Mouse (Mus musculus): Measurements from ENCODE around the gene Fam174a.
A peak's percentile ranks its signal among the peaks of the same experiment; 100 is the strongest.

Gene Fam174a

GRCm38 (mm10) chr1:95313393-95314228 lies at the start of gene Fam174a:
Fam174a (plus strand) TSS chr1:95313623.
- DNase-seq (ENCODE audit: low read depth), result peak; percentile 93

DNA sequence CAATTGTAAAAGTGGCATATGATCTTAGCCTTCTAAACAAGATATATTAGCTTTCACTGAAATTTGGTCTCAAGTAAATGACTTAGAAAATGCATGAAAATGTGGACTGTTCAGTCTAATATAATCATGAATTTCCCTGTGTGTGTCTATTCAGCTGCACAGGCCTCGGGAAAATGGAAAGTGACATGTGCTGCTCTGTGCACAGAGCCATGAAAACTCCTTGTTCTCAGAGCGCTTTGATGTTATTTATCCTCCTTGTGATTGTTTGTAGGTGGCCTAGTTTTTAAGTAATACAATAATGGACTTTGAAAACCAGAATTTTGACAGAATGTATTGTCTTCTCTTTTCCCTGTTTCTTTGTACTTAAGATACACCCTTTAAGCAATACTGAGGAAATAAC lies 49.6 kb upstream of the Fam174a start:
- DNase-seq (ENCODE audit: low read depth), result no peak

DNA sequence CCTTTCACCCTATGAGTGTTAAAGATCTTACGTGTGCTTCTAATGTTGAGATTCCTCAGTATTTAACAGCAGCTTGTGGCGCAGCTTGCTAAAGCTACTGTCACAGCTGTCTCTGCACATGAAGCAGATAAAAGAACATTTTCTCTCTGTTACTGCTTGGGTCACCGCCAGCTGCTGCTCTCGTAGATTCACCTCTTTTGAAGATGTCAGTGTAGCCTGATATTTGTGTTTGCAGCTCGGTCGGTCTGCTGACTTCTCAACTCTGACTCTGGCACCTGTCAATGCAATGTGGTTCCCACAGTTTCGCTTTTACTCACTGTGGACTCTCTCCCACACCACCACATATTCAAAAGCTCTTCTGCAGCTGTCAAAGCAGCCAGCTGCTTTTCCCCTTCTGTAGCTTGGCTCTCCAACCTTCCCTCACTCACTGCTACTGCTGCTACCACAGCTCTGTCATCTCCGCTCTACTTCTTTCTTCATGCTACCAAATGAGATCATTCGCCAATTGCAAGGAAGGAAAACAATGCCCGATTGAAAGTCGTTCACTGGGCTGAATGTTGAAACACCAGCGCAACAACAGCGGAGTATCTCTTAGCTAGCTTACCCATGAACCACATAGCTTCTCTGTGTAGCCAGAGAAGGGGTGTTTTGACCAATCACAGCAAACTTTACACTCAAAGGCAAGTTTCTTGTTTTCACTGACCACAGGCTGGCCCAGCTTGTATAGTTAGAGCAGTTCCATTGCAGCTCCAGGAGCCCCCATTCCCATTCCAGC lies 45.3 kb upstream of the Fam174a start:
- DNase-seq (ENCODE audit: low read depth), result no peak

DNA sequence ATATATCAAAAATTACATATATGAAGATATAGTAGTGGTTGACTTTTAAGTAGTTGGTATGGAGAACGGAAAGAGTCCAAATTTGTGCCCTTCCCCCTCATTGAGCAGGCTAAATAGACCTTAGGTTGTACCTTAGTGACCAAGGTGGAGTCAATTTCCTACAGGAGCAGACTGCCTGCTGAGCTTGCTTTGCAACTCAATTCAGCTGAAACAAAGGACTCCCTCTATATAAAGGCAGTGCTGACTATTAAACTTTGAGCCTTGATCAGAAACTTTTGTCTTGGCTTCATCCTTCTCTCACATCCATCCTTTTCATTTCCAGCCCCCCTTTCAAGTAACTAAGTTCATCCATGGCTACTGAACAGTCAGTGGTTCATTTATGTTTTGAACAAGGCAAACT lies 40.1 kb upstream of the Fam174a start:
- DNase-seq (ENCODE audit: low read depth), result no peak

DNA sequence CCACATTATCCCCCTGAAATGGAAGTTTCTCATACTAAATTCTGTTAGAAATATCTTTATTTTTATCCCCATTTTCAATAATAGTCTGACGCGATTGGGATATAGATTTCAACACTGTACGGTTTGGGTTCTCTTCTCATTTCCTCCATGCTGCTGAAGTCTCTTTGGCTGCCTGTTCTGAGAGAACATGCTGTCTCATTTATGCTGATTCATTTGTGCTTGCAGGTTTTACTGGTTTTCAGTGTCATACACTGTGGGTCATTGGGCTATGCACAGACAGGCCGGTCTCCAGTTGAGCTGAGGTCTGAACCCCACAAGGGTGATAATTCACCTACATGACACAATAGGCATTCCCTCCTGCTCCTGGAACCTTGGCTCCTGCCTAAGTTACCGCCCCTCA lies 5.1 kb upstream of the Fam174a start:
- DNase-seq (ENCODE audit: low read depth), result peak; percentile 52

DNA sequence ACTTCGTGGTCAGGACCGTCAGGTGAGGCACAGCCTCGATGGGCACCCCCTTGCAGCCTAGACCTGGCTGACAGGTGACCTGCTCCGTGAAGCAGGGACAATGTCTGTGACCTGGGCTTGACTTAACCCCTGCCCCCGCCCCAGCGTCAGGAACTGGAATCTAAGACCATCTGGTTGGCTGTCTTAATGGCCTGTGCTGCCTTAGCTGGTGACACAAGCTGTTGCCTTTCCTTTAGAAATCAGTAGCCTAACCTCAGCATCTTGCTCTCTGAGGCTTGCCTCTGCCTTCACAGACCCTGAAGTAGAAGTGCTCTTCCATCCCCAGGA lies 769 bp downstream of the Fam174a start:
- peak; percentile 64 for DNase-seq (ENCODE audit: low read depth)

DNA sequence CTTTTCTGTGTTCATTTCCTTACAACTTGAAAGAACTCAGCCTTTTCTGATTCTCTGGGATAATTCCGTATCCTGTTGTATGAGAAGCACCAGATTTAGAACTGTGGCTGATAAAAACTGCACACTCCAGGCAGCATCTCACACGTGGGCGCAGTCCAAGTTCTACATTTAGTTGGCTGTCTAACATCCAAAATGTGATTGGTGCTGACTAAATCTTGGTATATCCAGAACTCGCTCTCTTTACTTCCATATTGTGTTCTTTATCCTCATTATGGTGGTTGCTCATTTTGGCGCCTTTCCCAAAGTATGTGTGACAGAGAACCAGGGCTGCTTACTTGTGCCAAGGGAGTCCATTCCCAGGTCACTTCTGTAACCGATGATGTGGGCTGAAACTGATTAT lies 2.6 kb downstream of the Fam174a start:
- no peak for DNase-seq (ENCODE audit: low read depth)

DNA sequence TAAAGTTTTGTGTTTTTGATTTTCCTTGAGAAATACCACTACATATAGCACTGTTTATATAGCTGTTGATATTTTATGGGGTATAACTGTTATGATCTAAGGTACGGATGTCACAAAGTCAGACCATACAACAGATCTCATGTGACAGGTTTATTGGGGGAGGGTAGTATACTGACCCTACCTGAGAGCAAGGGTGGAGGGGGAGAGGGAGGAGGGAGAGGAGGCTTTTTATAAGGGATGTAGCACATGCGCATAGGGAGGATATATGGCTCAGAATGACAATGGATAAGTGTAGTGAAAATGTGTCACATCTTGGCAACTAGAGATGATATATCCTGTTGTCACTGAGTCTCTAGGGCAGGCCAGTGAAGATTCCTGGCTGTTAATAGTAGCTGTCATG lies 8.8 kb downstream of the Fam174a start:
- no peak for DNase-seq (ENCODE audit: low read depth)

- peak; percentile 28 for DNase-seq (ENCODE audit: low read depth)
Observed at GRCm38 (mm10) chr1:95323004-95323403, 9.6 kb downstream of the Fam174a start.

- DNase-seq (ENCODE audit: low read depth), result no peak
Observed at GRCm38 (mm10) chr1:95326856-95327255, 13.4 kb downstream of the Fam174a start.

DNA sequence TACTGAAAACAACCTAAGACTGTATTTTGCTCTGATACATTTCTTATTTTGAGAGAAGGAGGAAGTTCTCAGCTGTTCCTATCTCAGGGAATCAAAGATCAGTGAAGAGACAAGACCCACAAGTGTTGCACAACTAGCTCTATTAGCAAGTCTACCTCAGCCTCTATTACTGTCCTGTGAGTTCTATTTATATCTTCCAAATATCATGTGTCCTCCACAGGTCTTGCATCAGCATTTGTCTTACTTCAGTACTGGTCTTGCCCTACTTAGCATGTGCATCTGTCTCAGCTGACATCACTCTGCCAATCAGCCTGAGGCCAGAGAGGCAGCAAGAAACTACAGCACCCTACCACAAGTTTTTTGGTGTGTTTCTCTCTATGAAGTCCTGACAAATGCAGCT lies 26.2 kb downstream of the Fam174a start:
- DNase-seq (ENCODE audit: low read depth), result peak; percentile 84

- peak; percentile 56 for DNase-seq (ENCODE audit: low read depth)
Observed at GRCm38 (mm10) chr1:95342242-95342641, 28.8 kb downstream of the Fam174a start.

- no peak for DNase-seq (ENCODE audit: low read depth)
Observed at GRCm38 (mm10) chr1:95343585-95344485, 30.4 kb downstream of the Fam174a start.

DNA sequence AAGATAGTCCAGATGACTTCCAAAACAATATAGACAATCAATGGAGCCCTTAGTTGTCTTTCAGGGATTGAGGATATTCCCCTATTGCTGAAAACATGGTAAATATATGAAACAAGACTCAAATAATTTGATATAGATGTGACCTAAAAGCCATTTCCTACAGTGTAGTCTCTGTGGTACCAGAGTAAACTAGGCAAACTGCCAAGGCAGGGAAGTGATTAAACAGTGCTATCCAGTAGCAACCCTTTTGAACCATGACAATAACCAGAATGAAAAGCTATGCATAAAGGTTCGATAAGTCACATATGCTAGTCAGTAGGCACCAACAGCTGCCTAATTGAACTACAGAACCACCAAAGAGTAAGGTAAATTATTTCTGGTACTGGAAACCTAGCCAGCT lies 40.7 kb downstream of the Fam174a start:
- peak; percentile 52 for DNase-seq (ENCODE audit: low read depth)

DNA sequence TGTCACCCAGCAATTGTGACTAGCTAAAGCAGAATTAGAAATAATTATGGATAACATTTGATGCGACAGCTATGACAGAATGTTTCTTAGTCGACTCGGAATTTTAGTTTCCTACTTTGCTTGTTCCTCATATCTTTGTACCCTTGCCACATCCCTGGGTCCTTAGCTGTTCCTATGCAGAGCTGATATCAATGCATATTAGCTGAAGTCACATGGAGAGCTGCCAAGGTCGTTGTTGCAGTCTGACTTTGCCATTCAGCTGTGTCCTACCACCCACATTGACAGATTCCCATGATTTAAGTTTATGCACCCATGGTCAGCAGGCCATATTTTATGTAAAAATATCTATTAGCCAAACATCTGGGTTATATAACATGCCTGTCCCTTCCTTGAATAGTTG lies 43.5 kb downstream of the Fam174a start:
- DNase-seq (ENCODE audit: low read depth), result no peak

DNA sequence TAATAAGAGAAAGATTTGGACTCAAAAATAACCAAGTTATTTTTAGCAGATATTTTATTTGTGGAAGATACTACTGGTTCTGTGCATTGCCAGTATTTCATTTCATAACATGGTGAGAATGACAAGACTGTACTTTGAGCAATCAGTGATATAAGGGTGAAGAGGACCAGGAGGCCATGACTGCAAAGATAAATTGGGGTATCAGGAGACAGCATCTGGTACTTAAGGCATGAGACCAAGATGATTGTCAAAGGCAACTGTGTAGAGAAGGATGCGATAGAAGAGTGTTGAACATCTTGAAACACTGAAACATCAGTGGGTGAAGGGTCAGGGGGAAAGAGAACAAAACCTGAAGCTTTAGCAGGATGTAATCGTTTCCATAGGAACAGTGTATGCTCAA lies 50.3 kb downstream of the Fam174a start:
- no peak for DNase-seq (ENCODE audit: low read depth)

DNA sequence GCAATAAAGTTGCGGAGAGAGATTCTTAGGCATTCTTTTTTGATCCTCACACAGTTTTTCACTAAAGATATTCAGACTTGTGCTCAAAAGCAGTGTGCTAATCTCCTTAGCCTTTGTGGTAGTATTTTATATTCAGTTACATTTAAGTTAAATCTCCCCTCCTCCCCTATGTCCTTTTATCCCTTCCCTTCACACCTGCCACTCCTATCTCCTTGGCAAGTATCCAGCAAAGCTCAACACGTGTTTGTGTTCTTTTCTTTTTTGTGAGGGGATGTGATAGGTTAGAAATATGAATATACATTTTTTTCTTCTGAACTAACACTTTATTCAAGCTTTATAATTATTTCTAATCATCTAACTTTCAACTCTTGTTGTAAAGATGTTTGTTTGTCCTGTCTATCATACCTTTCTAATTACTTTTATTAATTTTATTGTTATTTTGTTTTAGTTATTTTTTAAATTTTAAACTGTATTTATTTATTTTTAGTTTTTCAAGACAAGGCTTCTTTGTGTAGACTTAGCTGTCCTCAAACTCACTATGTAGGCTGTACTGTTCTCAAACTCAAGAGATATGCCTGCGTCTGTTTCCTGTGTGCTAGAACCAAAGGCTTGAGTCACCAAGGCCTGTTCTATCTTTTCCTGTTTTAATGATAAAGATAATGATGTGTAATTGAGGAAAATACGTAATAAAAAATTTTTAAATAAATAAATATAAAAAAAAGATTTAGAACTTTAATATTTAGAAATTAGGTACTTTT lies 53.4 kb downstream of the Fam174a start:
- peak; percentile 55 for DNase-seq (ENCODE audit: low read depth)

DNA sequence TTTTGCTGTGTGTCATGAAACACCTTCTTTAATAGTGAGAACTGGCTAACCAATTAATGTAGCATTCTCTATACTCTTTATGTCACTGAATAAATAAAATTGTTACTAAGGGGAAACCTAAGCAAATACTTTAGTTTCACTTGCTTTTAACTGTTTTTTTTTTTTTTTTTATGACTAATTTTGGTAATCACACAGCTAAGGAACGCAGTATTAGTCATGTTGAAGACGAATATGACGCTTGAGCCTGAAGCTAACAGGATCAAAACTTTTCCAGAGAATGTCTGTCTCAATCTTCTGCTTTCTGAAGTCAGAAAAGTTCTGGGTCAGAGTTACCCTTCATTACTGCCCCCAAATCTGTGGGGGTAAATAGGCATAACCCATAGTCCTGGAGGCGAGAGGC lies 54.3 kb downstream of the Fam174a start:
- DNase-seq (ENCODE audit: low read depth), result no peak

- no peak for DNase-seq (ENCODE audit: low read depth)
Observed at GRCm38 (mm10) chr1:95375443-95375842, 62.0 kb downstream of the Fam174a start.

DNA sequence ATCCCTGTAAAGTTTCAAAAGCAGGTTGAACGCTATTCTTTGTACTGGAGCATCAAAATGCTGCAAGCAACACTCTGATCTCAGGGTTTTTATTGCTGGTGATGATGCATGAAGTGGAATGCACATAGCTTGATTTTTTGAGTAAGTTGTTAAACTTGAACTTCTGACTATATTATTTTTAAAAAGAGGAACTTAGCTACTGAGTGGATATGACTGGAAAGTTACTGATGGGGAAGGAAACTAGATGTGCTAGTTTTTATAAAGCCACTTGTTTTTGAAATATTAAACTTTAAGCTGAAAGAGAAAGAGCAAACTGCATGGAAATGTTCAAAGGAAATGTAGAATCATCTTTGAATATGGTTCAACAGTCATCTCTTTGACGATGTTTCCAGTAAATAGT lies 67.6 kb downstream of the Fam174a start:
- peak; percentile 36 for DNase-seq (ENCODE audit: low read depth)
